Mouse (Mus musculus) layer of hippocampus, adult 9-10 months (tissue): Measurements from ENCODE around the gene Jup.
A peak's percentile ranks its signal among the peaks of the same experiment; 100 is the strongest.
"Not testable (repeated sequence)": the region's sequence is repeated elsewhere in the genome, so short reads cannot be mapped to it uniquely, and the experiment has no call there.

Experiments
- DNase-seq: peaks from one replicate; pipeline ENCODE4 v3.0.0; 2022; ENCODE audit warnings: low spot score

Gene Jup

GRCm38 (mm10) chr11:100389931-100390445, 7.6 kb downstream of the Jup start:
- no peak for DNase-seq

DNA sequence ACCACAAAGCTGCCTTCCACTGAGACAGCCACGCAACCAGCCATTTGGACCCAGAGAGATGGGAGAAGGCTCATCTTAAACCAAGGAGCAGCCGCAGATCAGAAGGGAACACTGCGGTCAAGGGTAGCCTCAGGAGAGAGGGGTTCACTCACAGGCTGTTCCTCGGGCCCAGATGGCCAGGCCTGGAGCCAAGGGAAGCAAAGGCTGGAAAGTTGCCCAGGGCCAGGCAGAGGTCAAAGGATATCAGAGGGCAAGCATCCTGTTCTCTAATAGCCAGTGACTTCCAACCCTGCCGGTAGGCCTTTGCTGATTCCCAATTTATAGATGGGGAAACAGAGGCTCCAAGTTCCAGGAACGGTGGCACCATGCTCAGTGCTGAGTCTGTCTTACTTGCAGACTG, 9.0 kb downstream of the Jup start:
- no peak for DNase-seq

DNA sequence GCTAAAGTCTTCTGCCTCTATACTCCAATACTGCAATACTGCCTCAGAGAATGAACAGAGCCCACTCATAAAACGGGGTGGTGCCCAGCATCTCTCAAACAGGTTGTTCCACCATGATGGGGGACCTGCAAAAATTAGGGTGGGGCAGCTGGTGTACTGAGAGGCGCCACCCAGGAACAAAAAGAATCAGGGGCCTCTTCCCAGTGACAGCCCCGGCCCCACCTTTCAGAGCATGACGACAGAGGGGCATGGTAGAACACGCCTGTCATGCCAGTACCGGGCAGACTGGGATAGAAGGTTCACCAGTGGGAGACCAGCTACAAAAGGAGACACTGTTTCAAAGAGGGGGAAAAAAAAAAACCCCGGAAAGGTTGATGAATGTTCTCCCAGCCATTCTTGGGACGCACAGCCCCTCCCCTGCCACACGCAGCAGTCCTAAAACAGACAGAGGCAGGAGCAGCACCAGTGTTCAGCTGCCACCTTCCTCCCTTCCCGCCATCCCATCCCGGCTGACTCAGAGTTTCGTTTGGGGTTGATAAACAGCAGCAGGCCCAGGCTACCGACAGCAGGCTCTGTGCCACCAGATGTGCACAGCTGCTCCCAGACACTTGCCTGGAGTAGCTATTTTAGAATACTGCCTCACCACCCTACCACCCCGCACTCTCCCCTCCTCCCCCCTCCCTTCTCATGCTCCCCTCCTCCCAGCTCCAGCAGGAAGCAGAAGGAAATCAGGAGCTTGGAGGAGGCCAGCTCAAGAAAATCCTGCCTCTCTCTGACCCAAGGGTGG, 9.8 kb downstream of the Jup start:
- DNase-seq = no peak

DNA sequence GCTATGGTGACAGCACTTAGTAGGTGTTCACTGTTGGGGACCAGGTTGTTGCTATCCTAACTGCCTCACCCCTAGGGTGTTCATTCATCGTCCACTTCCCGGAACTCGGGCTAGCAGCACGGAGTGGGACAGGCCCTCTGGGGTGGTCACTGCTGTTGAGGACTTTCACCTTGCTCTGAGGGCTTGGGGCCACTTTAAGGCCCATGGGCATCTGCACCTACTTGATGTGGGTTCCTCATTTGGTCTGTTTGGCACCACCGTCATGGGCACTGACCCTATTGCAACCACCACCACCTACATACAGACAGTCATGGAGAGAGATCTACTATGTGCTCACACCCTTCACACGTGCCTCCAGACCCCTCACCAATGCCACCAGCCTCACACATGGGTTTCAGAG, 10.5 kb downstream of the Jup start:
- DNase-seq = no peak

- DNase-seq = no peak
Observed at GRCm38 (mm10) chr11:100386586-100386985, 11.0 kb downstream of the Jup start.

DNA sequence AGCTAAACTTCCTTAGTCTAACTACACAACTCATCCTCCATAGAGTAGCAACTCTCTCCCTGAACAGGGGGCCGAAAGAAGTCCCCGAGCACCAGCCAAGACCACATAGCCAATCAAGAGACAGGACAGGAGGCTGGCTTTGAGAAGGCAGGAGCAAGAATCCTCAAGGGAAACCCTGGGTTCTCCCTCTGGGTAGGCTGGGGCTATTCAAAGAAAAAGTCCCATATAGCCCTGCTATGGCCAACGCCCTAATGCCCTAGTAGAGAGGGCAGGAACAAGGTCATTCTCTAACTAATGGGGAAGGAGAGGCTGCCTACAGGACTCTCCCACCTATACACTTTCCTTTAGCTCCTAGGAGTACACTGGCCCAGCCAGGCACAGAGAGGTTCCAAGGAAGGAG, 12.5 kb downstream of the Jup start:
- DNase-seq = no peak

GRCm38 (mm10) chr11:100382682-100383081, 14.9 kb downstream of the Jup start:
- no peak for DNase-seq

GRCm38 (mm10) chr11:100379311-100379710, 18.3 kb downstream of the Jup start:
- no peak for DNase-seq

- no peak for DNase-seq
Observed at GRCm38 (mm10) chr11:100378446-100378845, 19.1 kb downstream of the Jup start.

DNA sequence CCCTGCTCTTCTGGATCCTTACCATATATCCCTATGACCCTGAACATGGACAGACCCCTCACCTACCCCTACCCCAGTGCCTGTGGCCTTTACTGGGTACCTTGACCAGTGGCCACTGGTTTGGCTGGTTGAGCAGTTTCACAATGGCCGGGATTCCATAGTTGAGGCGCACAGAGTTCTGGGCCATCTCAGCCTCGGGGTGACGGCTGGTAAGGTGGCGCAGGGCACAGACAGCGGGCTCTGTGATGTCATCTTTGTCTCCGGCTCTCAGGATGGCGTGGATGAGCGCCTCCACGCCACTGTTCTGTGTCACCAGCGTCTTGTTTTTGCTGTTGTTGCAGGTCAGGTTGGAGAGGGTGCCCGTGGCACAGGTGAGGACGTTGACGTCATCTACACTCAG, 19.6 kb downstream of the Jup start:
- no peak for DNase-seq

DNA sequence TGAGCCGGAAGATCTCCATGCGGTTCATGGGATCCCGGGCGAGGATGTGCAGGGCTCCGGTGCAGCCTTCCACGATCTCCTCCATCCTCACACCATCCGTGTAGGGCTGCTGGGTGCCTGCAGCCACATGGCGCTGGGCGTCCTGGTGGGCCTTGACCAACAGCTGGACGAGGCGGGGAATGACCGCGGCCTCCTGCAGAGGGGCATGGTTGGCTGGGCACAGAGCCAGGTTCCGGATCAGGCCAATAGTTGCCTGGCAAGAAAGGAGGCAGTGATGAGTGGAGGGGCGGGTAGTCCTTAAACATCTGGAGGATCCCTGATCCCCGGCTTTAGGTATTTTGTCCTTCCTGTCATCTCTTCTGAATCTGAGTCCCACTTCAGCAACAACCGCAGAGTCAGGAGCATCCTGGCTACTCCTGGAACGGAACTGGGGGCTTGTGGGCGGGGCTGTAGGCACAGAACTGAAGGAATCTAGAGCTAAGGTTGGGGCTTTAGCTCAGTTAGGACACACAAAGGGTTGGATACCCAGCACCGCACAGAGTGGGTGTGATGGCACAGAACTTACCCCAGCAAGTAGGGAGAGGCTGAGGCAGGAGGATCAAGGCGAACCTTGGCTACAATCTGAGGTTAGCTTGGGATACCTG, 20.7 kb downstream of the Jup start:
- no peak for DNase-seq

- DNase-seq = no peak
Observed at GRCm38 (mm10) chr11:100376005-100376404, 21.6 kb downstream of the Jup start.

- no peak for DNase-seq
Observed at GRCm38 (mm10) chr11:100375127-100375526, 22.4 kb downstream of the Jup start.

GRCm38 (mm10) chr11:100371981-100372558, 25.5 kb downstream of the Jup start:
- DNase-seq = no peak

- DNase-seq = no peak
Observed at GRCm38 (mm10) chr11:100369822-100370221, 27.7 kb downstream of the Jup start.

DNA sequence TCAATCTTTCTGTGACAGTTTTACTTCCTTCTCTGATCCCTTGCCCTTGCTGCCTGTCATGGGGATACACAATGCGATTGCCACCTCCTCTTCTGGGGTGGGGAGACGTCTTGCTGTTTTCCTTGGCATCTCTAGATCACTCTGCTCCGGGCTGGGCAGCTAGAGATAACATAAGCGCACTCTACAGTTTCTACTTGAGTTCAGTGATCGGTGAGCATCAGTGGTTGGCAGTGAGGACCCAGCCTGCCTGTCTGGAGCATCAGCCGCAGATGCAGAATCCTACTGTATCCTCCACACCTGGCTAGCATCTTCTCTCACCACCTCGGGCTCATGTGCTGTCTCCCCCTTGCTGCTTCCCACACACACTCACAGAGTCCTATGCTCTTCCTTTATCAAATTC, 28.4 kb downstream of the Jup start:
- DNase-seq = no peak

GRCm38 (mm10) chr11:100362979-100363562, 34.5 kb downstream of the Jup start:
- DNase-seq = peak; percentile 20

GRCm38 (mm10) chr11:100362209-100362978, 35.2 kb downstream of the Jup start:
- DNase-seq = peak; percentile 75

DNA sequence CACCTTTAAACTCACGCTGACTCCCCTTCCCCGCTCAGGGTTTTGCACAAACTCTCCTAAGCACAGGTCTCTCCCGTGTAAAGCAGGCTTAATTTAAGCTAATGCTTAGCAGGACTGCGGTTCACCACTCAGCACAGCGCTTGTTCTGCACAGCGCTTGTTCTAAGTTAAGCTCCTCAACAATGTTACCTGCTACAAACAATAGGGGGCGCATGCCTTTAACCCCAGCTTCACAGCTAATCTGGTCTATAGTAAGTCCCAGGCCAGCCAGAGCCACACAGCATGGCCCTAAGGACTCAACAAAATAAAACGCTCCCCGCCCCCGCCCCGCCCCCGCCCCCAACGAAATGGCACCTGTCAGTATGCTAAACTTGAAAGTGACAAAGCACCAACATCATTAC, 36.5 kb downstream of the Jup start:
- DNase-seq = not testable (repeated sequence)

DNA sequence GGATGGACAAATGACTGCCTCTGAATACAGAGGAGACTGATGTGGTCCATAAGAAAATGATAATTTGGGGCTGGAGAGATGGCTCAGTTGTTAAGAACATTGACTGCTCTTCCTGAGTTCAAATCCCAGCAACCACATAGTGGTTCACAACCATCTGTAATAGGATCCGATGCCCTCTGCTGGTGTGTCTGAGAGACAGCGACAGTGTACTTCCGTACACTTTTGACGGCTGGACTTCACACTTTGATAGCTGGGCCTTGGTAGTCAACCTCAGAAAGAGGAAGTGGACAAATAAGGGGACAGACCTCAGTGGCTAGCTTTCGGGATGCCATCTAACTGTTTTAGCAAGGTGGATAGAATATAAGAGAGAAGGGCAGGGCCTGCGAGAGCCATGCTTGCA, 37.4 kb downstream of the Jup start:
- no peak for DNase-seq

DNA sequence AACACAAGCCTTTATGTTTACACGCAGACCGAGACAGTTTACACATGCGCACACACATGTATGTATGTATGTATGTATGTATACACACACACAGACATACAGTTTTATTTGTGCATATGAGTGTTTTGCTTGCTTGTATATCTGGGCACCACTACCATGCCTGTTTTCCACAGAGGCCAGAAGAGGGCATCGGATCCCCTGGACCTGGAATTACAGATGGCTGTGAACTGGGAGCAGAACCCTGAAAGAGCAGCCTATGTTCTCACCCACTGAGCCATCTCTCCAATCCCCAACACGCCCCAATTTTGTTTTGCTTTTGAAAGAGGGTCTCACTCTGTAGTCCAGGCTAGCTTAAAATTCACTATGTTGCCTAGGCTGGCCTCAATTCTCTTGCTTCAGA, 40.2 kb downstream of the Jup start:
- no peak for DNase-seq

DNA sequence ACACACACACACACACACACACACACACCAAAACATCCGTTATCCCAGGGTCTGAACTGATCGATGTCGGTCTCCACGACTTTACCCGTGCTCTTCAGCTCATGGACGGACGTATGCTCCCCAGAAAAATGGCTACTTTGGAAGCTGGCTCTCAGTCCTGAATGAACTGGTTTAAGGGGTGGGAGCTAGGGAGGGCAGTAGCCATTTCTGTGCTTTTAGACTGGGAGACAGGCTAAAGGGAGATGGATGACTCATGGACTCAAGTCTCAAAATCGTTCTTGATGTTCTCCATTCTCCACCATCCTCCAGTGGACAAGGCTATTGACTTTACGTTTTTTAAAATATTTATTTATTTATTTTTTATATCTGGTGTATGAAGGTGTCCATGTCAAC, 40.7 kb downstream of the Jup start:
- no peak for DNase-seq
